Mouse (Mus musculus) layer of hippocampus, postnatal 25 days (tissue): ENCODE results near the gene Sec23ip. TPM values are rescaled to one million over a fixed set of nuclear protein-coding genes. Genes with fewer than 3 reads are reported as not detected.

Experiments
- DNase-seq, 2 experiments: peaks; one replicate each; pipeline ENCODE4 v3.0.0; 2022; ENCODE audit warnings: mixed read lengths in 2 of 2, low spot score in 1 of 2; ENCODE audit errors: extremely low spot score in 1 of 2
- microRNA-seq, 2 experiments: library from miRNA; unstranded; fragments of <30 nt; microRNA quantifications; one replicate each; pipeline ENCODE4 v1.2.0; 2021
- total RNA-seq, 2 experiments: library from RNA; stranded (reverse); gene quantifications; 2 replicates each; pipeline ENCODE4 v1.2.3; 2021

Sec23ip gene
- total RNA-seq, 2 experiments from 2014 or later: 44.5 to 51.1 TPM

- no peak for DNase-seq
Observed at GRCm38 (mm10) chr7:128766696-128767095, 22.0 kb downstream of the Sec23ip start.

GRCm38 (mm10) chr7:128777201-128777600, 32.5 kb downstream of the Sec23ip start:
- no peak for DNase-seq

- DNase-seq: peak in 1 of 2 experiments; percentile 68
Observed at GRCm38 (mm10) chr7:128779305-128779704, 34.6 kb downstream of the Sec23ip start.

- no peak for DNase-seq
Observed at GRCm38 (mm10) chr7:128781846-128782245, 37.1 kb downstream of the Sec23ip start.

DNA sequence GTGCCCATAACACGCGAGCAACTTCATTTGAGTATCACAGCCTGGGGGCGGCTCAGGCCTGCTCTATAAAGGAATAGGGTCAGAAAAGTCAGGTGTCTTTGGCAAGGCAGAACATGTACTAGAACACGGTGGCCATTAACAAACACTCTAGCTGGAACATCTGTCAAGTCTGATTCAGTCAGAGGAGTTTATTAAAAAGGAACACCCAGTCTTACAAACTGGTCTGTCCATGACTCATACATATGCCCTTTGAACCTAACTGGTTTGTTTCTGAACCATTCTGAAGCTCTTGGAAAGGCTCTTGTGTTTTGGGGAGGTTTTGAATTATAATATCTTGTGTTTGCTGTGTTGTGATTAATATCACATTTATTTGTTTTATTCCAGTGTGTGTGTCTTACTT, 45.3 kb downstream of the Sec23ip start:
- no peak for DNase-seq

DNA sequence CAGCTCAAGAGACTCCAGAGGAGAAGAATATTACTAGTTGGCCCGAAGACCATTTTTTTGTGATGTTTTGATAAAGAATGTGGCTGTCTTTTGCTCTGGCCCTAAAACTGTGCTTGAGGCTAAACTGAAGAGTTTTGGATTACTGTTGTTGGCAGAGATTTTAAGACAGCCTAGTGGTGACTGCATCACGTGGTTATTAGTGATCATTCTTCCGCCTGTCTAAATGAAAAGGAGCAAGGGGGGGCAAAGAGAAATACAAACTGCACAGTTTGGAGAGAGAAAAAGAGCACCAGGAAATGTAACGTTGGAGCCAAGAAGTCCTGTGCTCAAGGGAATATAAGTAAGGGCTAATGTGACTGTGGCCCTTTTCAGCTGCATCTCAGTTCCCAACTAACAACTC, 48.7 kb downstream of the Sec23ip start:
- DNase-seq: no peak

GRCm38 (mm10) chr7:128824986-128825563, 80.3 kb downstream of the Sec23ip start:
- DNase-seq: no peak

GRCm38 (mm10) chr7:128832455-128833081, 87.8 kb downstream of the Sec23ip start:
- no peak for DNase-seq

DNA sequence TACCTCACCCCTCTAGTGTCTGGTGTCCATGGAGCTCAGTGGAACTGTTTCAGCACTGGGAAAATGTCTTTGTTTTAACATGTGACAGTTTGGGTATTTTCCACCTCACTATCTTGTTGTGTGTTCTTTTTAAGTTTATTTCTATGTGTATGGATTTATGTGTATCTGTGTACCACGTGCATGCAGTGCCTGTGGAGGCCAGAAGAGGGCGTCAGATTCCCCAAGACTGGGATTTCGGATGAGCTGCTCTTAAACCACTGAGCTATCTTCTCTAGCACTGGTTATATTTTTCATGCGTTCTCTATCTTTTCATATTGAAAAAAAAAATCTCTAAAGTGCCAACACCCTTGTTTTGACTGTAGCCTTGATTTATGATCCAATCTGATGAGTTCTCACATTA, 88.5 kb downstream of the Sec23ip start:
- DNase-seq: no peak

Small RNAs within 50 kb of the gene (microRNA-seq; reads per million reads assigned to microRNA genes)
- gene Gm25778: 0 reads per million in 2 experiments

Other genes starting within 250 kb of the Sec23ip start
- gene Bag3, start 221.3 kb upstream of the Sec23ip start, total RNA-seq: 1 to 10 TPM; 9.7 TPM
- gene Inpp5f, start 133.6 kb upstream of the Sec23ip start, total RNA-seq: 100 to 1,000 TPM; 125 to 129 TPM
- 10 to 100 TPM; 26.0 to 27.2 TPM for gene Mcmbp, start 4.4 kb upstream of the Sec23ip start, total RNA-seq